In genomic region chr13:5862626-5863407, GRCm38 (mm10) we compare ENCODE assay signal across 7 mouse cellular contexts. TPM values are rescaled to one million over a fixed set of nuclear protein-coding genes. Genes with fewer than 3 reads are reported as not detected.
A peak's percentile ranks its signal among the peaks of the same experiment; 100 is the strongest.
DNase-seq lines count a peak whose midpoint lies in the region; ATAC-seq and TF ChIP-seq lines count a peak whose summit lies in the region.

No protein-coding gene starts in this region.

- H3K27me3 ChIP-seq in C2C12 (ENCODE audit: control insufficient read depth, insufficient read depth, insufficient read length) (no peaks in the 10 kb centered on the region), ES-Bruce4 (ENCODE audit: control insufficient read depth, insufficient read depth, low read length, poor library complexity, severe bottlenecking) (no peaks in the 10 kb centered on the region), myocyte (ENCODE audit: control insufficient read depth, insufficient read depth, insufficient read length) (no peaks in the 10 kb centered on the region)
- H3K27me3 ChIP-seq in embryonic facial prominence, embryonic 13.5 days = no peaks in the 10 kb centered on the region
- H3K27me3 ChIP-seq in limb, embryonic 11.5 days (ENCODE audit: control insufficient read depth, insufficient read depth, low read length) = no peaks in the 10 kb centered on the region

- peaks cover 5% of the 10 kb centered on the region for H3K4me1 ChIP-seq in ES-Bruce4 (ENCODE audit: control insufficient read depth, insufficient read depth, low read length)
- H3K4me1 ChIP-seq in embryonic facial prominence, embryonic 13.5 days = peaks cover 35% of the 10 kb centered on the region
- H3K4me1 ChIP-seq in limb, embryonic 11.5 days (ENCODE audit: control insufficient read depth, insufficient read depth, low read length) = no peaks in the 10 kb centered on the region

- DNase-seq in heart, postnatal 36 days = peak; percentile 56 to 75
- DNase-seq in limb, embryonic 11.5 days (ENCODE audit: low spot score) = peak; percentile 30
- no peak for DNase-seq in spleen, adult 12 weeks (ENCODE audit: low spot score)

- TF ChIP-seq POLR2A in ES-Bruce4 (IDR thresholded peaks at IDR 0.05; ENCODE audit: insufficient read depth, low read length) (no peak), myocyte (IDR thresholded peaks at IDR 0.05; ENCODE audit: insufficient read length, low read depth) (no peak)

- peak overlapping the region; percentile 70 for H3K4me2 ChIP-seq in embryonic facial prominence, embryonic 13.5 days
- H3K4me2 ChIP-seq in limb, embryonic 11.5 days (ENCODE audit: low read depth, severe bottlenecking) = peak overlapping the region; percentile 51
- H3K4me2 ChIP-seq in myocyte (ENCODE audit: low read depth) = peak overlapping the region; percentile 91

- no peak for ATAC-seq in embryonic facial prominence, embryonic 13.5 days (ENCODE audit: insufficient number of reproducible peaks, insufficient read depth, low FRiP score, low TSS enrichment, low read depth)
- no peak for ATAC-seq in limb, embryonic 11.5 days (ENCODE audit: insufficient number of reproducible peaks, low FRiP score, low TSS enrichment, low read depth)

- peak overlapping the region; percentile 72 for H3K9ac ChIP-seq in ES-Bruce4 (ENCODE audit: low read depth, poor library complexity, severe bottlenecking)
- H3K9ac ChIP-seq in embryonic facial prominence, embryonic 13.5 days = peak overlapping the region; percentile 85
- peak overlapping the region; percentile 44 for H3K9ac ChIP-seq in limb, embryonic 11.5 days (ENCODE audit: low read length)

- no peaks in the 10 kb centered on the region; the same call in 1 of the 2 replicates for H3K9me3 ChIP-seq in ES-Bruce4 (replicated peaks; ENCODE audit: control insufficient read depth, insufficient read depth, low read length, poor library complexity, severe bottlenecking)
- no peaks in the 10 kb centered on the region for H3K9me3 ChIP-seq in embryonic facial prominence, embryonic 13.5 days
- no peaks in the 10 kb centered on the region for H3K9me3 ChIP-seq in limb, embryonic 11.5 days (ENCODE audit: control insufficient read depth, low read length)

- H3K36me3 ChIP-seq in C2C12 (ENCODE audit: control insufficient read depth, insufficient read depth) = peaks cover 44% of the 10 kb centered on the region
- peaks cover 34% of the 10 kb centered on the region for H3K36me3 ChIP-seq in ES-Bruce4 (ENCODE audit: control insufficient read depth, insufficient read depth, low read length, poor library complexity, severe bottlenecking)
- H3K36me3 ChIP-seq in embryonic facial prominence, embryonic 13.5 days = peaks cover 31% of the 10 kb centered on the region
- peaks cover 6% of the 10 kb centered on the region; the same call in 1 of the 2 replicates for H3K36me3 ChIP-seq in limb, embryonic 11.5 days (ENCODE audit: control insufficient read depth, insufficient read depth, low read length)
- H3K36me3 ChIP-seq in myocyte (ENCODE audit: control insufficient read depth, insufficient read depth) = peaks cover 34% of the 10 kb centered on the region

- H3ac ChIP-seq in C2C12 (ENCODE audit: control insufficient read depth, insufficient read length, low read depth) (peak overlapping the region; percentile 93), myocyte (ENCODE audit: control insufficient read depth, insufficient read length) (no peak overlapping the region)

- H3K79me3 ChIP-seq in C2C12 (ENCODE audit: low read depth) = peaks cover 63% of the 10 kb centered on the region

- TF ChIP-seq CTCF in C2C12 (IDR thresholded peaks at IDR 0.05; ENCODE audit: control insufficient read depth, insufficient read depth, insufficient read length) (no peak), ES-Bruce4 (IDR thresholded peaks at IDR 0.05; ENCODE audit: low read depth, low read length) (no peak)

- intact Hi-C loops in heart, postnatal 36 days (cut with DNase I) = loop anchor here (1.0 to 5.0 kb wide), 10 partner anchors 60 to 1196 kb away; no protein-coding TSS in a partner anchor

- H3K27ac ChIP-seq in ES-Bruce4 (ENCODE audit: insufficient read depth, low read length) = 0 out of 2 replicates have a peak overlapping the region, but pooled peaks have one; percentile 6
- peak overlapping the region; percentile 98 for H3K27ac ChIP-seq in embryonic facial prominence, embryonic 13.5 days
- H3K27ac ChIP-seq in limb, embryonic 11.5 days (replicated peaks; ENCODE audit: low read depth, low read length) = no peak overlapping the region

- H3K79me2 ChIP-seq in C2C12 (ENCODE audit: control insufficient read depth, insufficient read depth) = peaks cover 65% of the 10 kb centered on the region
- peaks cover 63% of the 10 kb centered on the region for H3K79me2 ChIP-seq in myocyte (ENCODE audit: control insufficient read depth, insufficient read depth)

- no peak for TF ChIP-seq EP300 in ES-Bruce4 (IDR thresholded peaks at IDR 0.05; ENCODE audit: insufficient read depth, low read depth, low read length)

- H3K4me3 ChIP-seq in C2C12 (ENCODE audit: insufficient read depth, poor library complexity, severe bottlenecking) (peak overlapping the region; percentile 85), ES-Bruce4 (ENCODE audit: low read depth, low read length) (peak overlapping the region; percentile 92), myocyte (peak overlapping the region; percentile 70)
- H3K4me3 ChIP-seq in embryonic facial prominence, embryonic 13.5 days = peak overlapping the region; percentile 71
- H3K4me3 ChIP-seq in limb, embryonic 11.5 days (ENCODE audit: low read depth, low read length) = peak overlapping the region; percentile 48

- 4% methylated on average over 16 of the region's 16 CpGs for WGBS in embryonic facial prominence, embryonic 13.5 days
- 8% methylated on average over 16 of the region's 16 CpGs for WGBS in limb, embryonic 11.5 days

TF ChIP-seq in C2C12, 6 proteins besides CTCF, POLR2A, EP300 and RAD21:
- TF ChIP-seq FOSL1 (IDR thresholded peaks at IDR 0.05; ENCODE audit: insufficient read depth, low read length, poor library complexity, severe bottlenecking) (no peak), MYOD1 (IDR thresholded peaks at IDR 0.05; ENCODE audit: control insufficient read depth, insufficient read length, low read depth) (no peak), MYOG (IDR thresholded peaks at IDR 0.05; ENCODE audit: control insufficient read depth, extremely low read depth, insufficient read length) (no peak), MAX (IDR thresholded peaks at IDR 0.05) (no peak), CEBPB (IDR thresholded peaks at IDR 0.05; ENCODE audit: low read depth) (no peak), USF1 (IDR thresholded peaks at IDR 0.05; ENCODE audit: low read depth) (no peak)

TF ChIP-seq in myocyte, 11 proteins besides CTCF, POLR2A, EP300 and RAD21:
- TF ChIP-seq E2F4 (IDR thresholded peaks at IDR 0.05; ENCODE audit: insufficient read depth) (no peak), POLR2AphosphoS2 (IDR thresholded peaks at IDR 0.05; ENCODE audit: insufficient read length, low read depth) (no peak), SRF (IDR thresholded peaks at IDR 0.05; ENCODE audit: control insufficient read depth, insufficient read length, low read depth) (no peak), MYOG (IDR thresholded peaks at IDR 0.05; ENCODE audit: control insufficient read depth in 1 of 3, insufficient read depth in 1 of 3, insufficient read length in 2 of 3, low read depth in 2 of 3) (no peak), REST (IDR thresholded peaks at IDR 0.05; ENCODE audit: insufficient read depth, insufficient read length) (no peak), TCF12 (IDR thresholded peaks at IDR 0.05; ENCODE audit: insufficient read depth, poor library complexity, severe bottlenecking) (no peak), MAX (IDR thresholded peaks at IDR 0.05; ENCODE audit: low read depth) (no peak)

RNA-seq across cellular contexts. Expression of gene Klf6, which starts 1.5 kb away (rescaled TPM):
- 21.8 TPM for polyA plus RNA-seq in C2C12 (2012; fragmentation: generic; extraction: Trizol)
- 80.3 and 84.0 TPM in 2 replicates for polyA plus RNA-seq in ES-Bruce4 (2011; ENCODE audit: insufficient read depth, insufficient read length, low read depth, missing spikeins)
- polyA plus RNA-seq in embryonic facial prominence, embryonic 13.5 days (2015; fragmentation: Nextera tagmentation; extraction: Ambion mirVana) = 59.5 and 60.7 TPM in 2 replicates
- total RNA-seq in heart, postnatal 36 days (2021) = 10 to 100 TPM; 52.0 to 65.6 TPM
- 22.0 and 23.9 TPM in 2 replicates for polyA plus RNA-seq in limb, embryonic 11.5 days (2014; fragmentation: Nextera tagmentation; extraction: Ambion mirVana)
- polyA plus RNA-seq in myocyte (2012; fragmentation: generic; extraction: Trizol) = 21.2 TPM
